Mouse (Mus musculus) G1E (cell line): ENCODE data around the gene Smpd3.

ENCODE experiments used
- CTCF ChIP-seq: IDR thresholded peaks from 2 replicates; pipeline ENCODE4 v1.5.1; 2012; ENCODE audit warnings: low read depth, low read length, inconsistent platforms, mixed read lengths
- GATA1 ChIP-seq: IDR thresholded peaks from 2 replicates; pipeline ENCODE4 v1.6.1; 2012; ENCODE audit warnings: borderline replicate concordance, low read length, inconsistent platforms, mixed read lengths
- POLR2AphosphoS5 ChIP-seq: IDR thresholded peaks from 2 replicates; pipeline ENCODE4 v1.6.1; 2012; ENCODE audit warnings: low read depth, low read length, inconsistent platforms; ENCODE audit not compliant: insufficient replicate concordance
- TAL1 ChIP-seq: conservative IDR thresholded peaks from 2 replicates; pipeline ENCODE4 v1.6.1; 2012; ENCODE audit warnings: low read depth, low read length, inconsistent platforms, mixed read lengths

- TF ChIP-seq CTCF (no peak), GATA1 (no peak), POLR2AphosphoS5 (no peak), TAL1 (no peak)
Measured at GRCm38 (mm10) chr8:106346123-106346522, 8.3 kb upstream of the Smpd3 start.
